Mouse (Mus musculus) liver, embryonic 11.5 days (tissue): Measurements from ENCODE around the gene Pex6. TPM values are rescaled to one million over a fixed set of nuclear protein-coding genes. Genes with fewer than 3 reads are reported as not detected.

Experiments used
- ATAC-seq: fragments of 200-750 bp; cut with Nextera tagmentation; replicated peaks from 2 replicates; pipeline ENCODE4 v1.8.0; 2017; ENCODE audit warnings: moderate number of reproducible peaks, mild to moderate bottlenecking, moderate TSS enrichment, moderate library complexity; ENCODE audit not compliant: low FRiP score
- DNase-seq: peaks from one replicate; pipeline ENCODE4 v3.0.0-alpha.2; 2017; ENCODE audit warnings: low spot score
- H3K27ac ChIP-seq: fragments of 300-500 bp; sonication (generic); 2 replicates; pipeline ENCODE4 v1.5.1; 2014; ENCODE audit warnings: mild to moderate bottlenecking, low read depth, low read length, control low read depth
- H3K27me3 ChIP-seq: fragments of 300-500 bp; sonication (generic); replicated peaks from 2 replicates; pipeline ENCODE4 v1.6.1; 2014; ENCODE audit warnings: low read length, mixed read lengths; ENCODE audit not compliant: control insufficient read depth, insufficient read depth
- H3K36me3 ChIP-seq: fragments of 300-500 bp; sonication (generic); 2 replicates; pipeline ENCODE4 v1.6.1; 2014; ENCODE audit warnings: mild to moderate bottlenecking, low read length, moderate library complexity, mixed read lengths; ENCODE audit not compliant: control insufficient read depth, insufficient read depth
- H3K4me1 ChIP-seq: fragments of 300-500 bp; sonication (generic); replicated peaks from 2 replicates; pipeline ENCODE4 v1.6.1; 2014; ENCODE audit warnings: low read length, mixed read lengths; ENCODE audit not compliant: control insufficient read depth, insufficient read depth
- H3K4me2 ChIP-seq: fragments of 300-500 bp; sonication (generic); 2 replicates; pipeline ENCODE4 v1.6.1; 2014; ENCODE audit warnings: mild to moderate bottlenecking, control low read depth, moderate library complexity
- H3K4me3 ChIP-seq: fragments of 300-500 bp; sonication (generic); 2 replicates; pipeline ENCODE4 v1.5.1; 2014; ENCODE audit warnings: low read depth, low read length, control low read depth
- H3K9ac ChIP-seq: fragments of 300-500 bp; sonication (generic); 2 replicates; pipeline ENCODE4 v1.6.1; 2014; ENCODE audit warnings: low read depth, low read length, control low read depth
- H3K9me3 ChIP-seq: fragments of 300-500 bp; sonication (generic); 2 replicates; pipeline ENCODE4 v1.6.1; 2016; ENCODE audit warnings: low read length, inconsistent platforms, mixed read lengths; ENCODE audit not compliant: control insufficient read depth
- WGBS: fragments of 180-500 bp; shearing (Covaris S2); extraction: QIAGEN DNeasy Blood & Tissue Kit; methylation state at CpG from one replicate; pipeline ENCODE4 v1.1.7; 2014; 5-methylcytosine and 5-hydroxymethylcytosine counted together
- polyA plus RNA-seq: library from polyadenylated mRNA; unstranded; fragments of >200 nt; fragmentation: Nextera tagmentation; extraction: Ambion mirVana; gene quantifications from 2 replicates; pipeline ENCODE4 v1.2.1, GENCODE M21; 2014

Pex6 gene
- polyA plus RNA-seq, 1 experiment from 2014 or later = 19.9 TPM

GRCm38 (mm10) chr17:46724477-46725084 lies 13.3 kb downstream of the Pex6 start:
- no peak overlapping the region for H3K4me3 ChIP-seq
- H3K4me1 ChIP-seq = no peaks in the 10 kb centered on the region; the same call in 1 of the 2 replicates
- no peak overlapping the region for H3K4me2 ChIP-seq
- no peak for ATAC-seq
- H3K36me3 ChIP-seq = peaks cover 3% of the 10 kb centered on the region; the same call in 1 of the 2 replicates
- peaks cover 12% of the 10 kb centered on the region for H3K27me3 ChIP-seq
- DNase-seq = no peak
- H3K9ac ChIP-seq = no peak overlapping the region
- WGBS = 81% methylated on average over 20 of the region's 20 CpGs
- no peaks in the 10 kb centered on the region for H3K9me3 ChIP-seq
- no peak overlapping the region for H3K27ac ChIP-seq

GRCm38 (mm10) chr17:46725273-46725672 lies 14.0 kb downstream of the Pex6 start:
- H3K4me2 ChIP-seq = no peak overlapping the region
- ATAC-seq = peak; percentile 37; the same call in 1 of the 2 replicates
- H3K27ac ChIP-seq = no peak overlapping the region; the same call in 1 of the 2 replicates
- 65% methylated on average over 9 of the region's 9 CpGs for WGBS
- peak; percentile 34 for DNase-seq
- H3K4me3 ChIP-seq = no peak overlapping the region
- H3K9me3 ChIP-seq = no peaks in the 10 kb centered on the region
- H3K36me3 ChIP-seq = peaks cover 3% of the 10 kb centered on the region; the same call in 1 of the 2 replicates
- peaks cover 13% of the 10 kb centered on the region for H3K27me3 ChIP-seq
- no peak overlapping the region for H3K9ac ChIP-seq
- no peaks in the 10 kb centered on the region; the same call in 1 of the 2 replicates for H3K4me1 ChIP-seq

GRCm38 (mm10) chr17:46725731-46726645 lies 14.7 kb downstream of the Pex6 start:
- Histone ChIP-seq H3K9me3 (no peaks in the 10 kb centered on the region), H3K27ac (no peak overlapping the region), H3K36me3 (peaks cover 3% of the 10 kb centered on the region; the same call in 1 of the 2 replicates), H3K4me3 (no peak overlapping the region), H3K27me3 (peaks cover 13% of the 10 kb centered on the region), H3K4me1 (no peaks in the 10 kb centered on the region; the same call in 1 of the 2 replicates), H3K9ac (no peak overlapping the region), H3K4me2 (no peak overlapping the region)
- DNase-seq (no peak), ATAC-seq (no peak)
- WGBS = 85% methylated on average over 26 of the region's 26 CpGs

GRCm38 (mm10) chr17:46727271-46727670 lies 16.0 kb downstream of the Pex6 start:
- Histone ChIP-seq H3K27ac (no peak overlapping the region), H3K4me2 (no peak overlapping the region), H3K4me3 (no peak overlapping the region), H3K9me3 (no peaks in the 10 kb centered on the region), H3K4me1 (no peaks in the 10 kb centered on the region; the same call in 1 of the 2 replicates), H3K36me3 (no peaks in the 10 kb centered on the region), H3K27me3 (peaks cover 13% of the 10 kb centered on the region), H3K9ac (no peak overlapping the region)
- ATAC-seq = no peak
- no peak for DNase-seq
- 91% methylated on average over 11 of the region's 11 CpGs for WGBS

GRCm38 (mm10) chr17:46728021-46728420 lies 16.8 kb downstream of the Pex6 start:
- H3K36me3 ChIP-seq = no peaks in the 10 kb centered on the region
- peaks cover 13% of the 10 kb centered on the region for H3K27me3 ChIP-seq
- H3K27ac ChIP-seq = no peak overlapping the region
- H3K9me3 ChIP-seq = no peaks in the 10 kb centered on the region
- no peaks in the 10 kb centered on the region; the same call in 1 of the 2 replicates for H3K4me1 ChIP-seq
- 33% methylated on average over 6 of the region's 6 CpGs for WGBS
- DNase-seq = no peak
- no peak overlapping the region for H3K4me2 ChIP-seq
- ATAC-seq = no peak
- H3K9ac ChIP-seq = no peak overlapping the region
- H3K4me3 ChIP-seq = no peak overlapping the region

GRCm38 (mm10) chr17:46728496-46728895 lies 17.2 kb downstream of the Pex6 start:
- WGBS = 39% methylated on average over 11 of the region's 11 CpGs

GRCm38 (mm10) chr17:46728904-46729318 lies 17.6 kb downstream of the Pex6 start, which contains the start of gene Gnmt:
Gnmt (minus strand) TSS chr17:46729168.
- Histone ChIP-seq H3K9me3 (no peaks in the 10 kb centered on the region), H3K4me2 (peak within 1 kb of the TSS; percentile 42), H3K36me3 (no peaks in the 10 kb centered on the region), H3K27me3 (peaks cover 13% of the 10 kb centered on the region), H3K4me3 (no peak within 1 kb of the TSS), H3K27ac (no peak within 1 kb of the TSS), H3K4me1 (no peaks in the 10 kb centered on the region; the same call in 1 of the 2 replicates), H3K9ac (no peak within 1 kb of the TSS)
- peak; percentile 33 for DNase-seq
- WGBS = 20% methylated on average over 24 of the region's 24 CpGs
- no peak; the same call in 1 of the 2 replicates for ATAC-seq

More at GRCm38 (mm10) chr17:46728496-46728895, 17.2 kb downstream of the Pex6 start:
- ATAC-seq = no peak
- Histone ChIP-seq H3K27me3 (peaks cover 13% of the 10 kb centered on the region), H3K9ac (no peak overlapping the region), H3K9me3 (no peaks in the 10 kb centered on the region), H3K4me2 (peak overlapping the region; percentile 42), H3K36me3 (no peaks in the 10 kb centered on the region), H3K4me3 (no peak overlapping the region), H3K27ac (no peak overlapping the region), H3K4me1 (no peaks in the 10 kb centered on the region; the same call in 1 of the 2 replicates)
- peak; percentile 36 for DNase-seq

GRCm38 (mm10) chr17:46734055-46734454 lies 22.8 kb downstream of the Pex6 start:
- ATAC-seq (no peak), DNase-seq (no peak)
- H3K27me3 ChIP-seq = peaks cover 7% of the 10 kb centered on the region
- no peak overlapping the region for H3K9ac ChIP-seq
- H3K36me3 ChIP-seq = peaks cover 6% of the 10 kb centered on the region; the same call in 1 of the 2 replicates
- H3K4me2 ChIP-seq = no peak overlapping the region
- H3K4me1 ChIP-seq = peaks cover 2% of the 10 kb centered on the region
- H3K4me3 ChIP-seq = no peak overlapping the region
- H3K9me3 ChIP-seq = no peaks in the 10 kb centered on the region
- H3K27ac ChIP-seq = no peak overlapping the region
- WGBS = 85% methylated on average over 3 of the region's 3 CpGs
